21 mouse cellular contexts compared by ENCODE assay signal in genomic region chr9:4300466-4300865, GRCm38 (mm10). TPM values are rescaled to one million over a fixed set of nuclear protein-coding genes. Genes with fewer than 3 reads are reported as not detected.
DNase-seq lines count a peak whose midpoint lies in the region; ATAC-seq and TF ChIP-seq lines count a peak whose summit lies in the region.
"Had no signal": no experiment of that assay in that cellular context is flagged by ENCODE, and none has a peak within 500 bp of the region (broad histone marks: within the 10 kb centered on the region; RNA-seq: fewer than 3 reads in every experiment).

No protein-coding gene starts in this region.

- H3K9me3 ChIP-seq in liver, embryonic 11.5 days (ENCODE audit: control insufficient read depth, low read length), result no peaks in the 10 kb centered on the region
- H3K9me3 ChIP-seq: embryonic facial prominence, embryonic 12.5 days; embryonic facial prominence, embryonic 15.5 days; hindbrain, embryonic 12.5 days; hindbrain, embryonic 15.5 days had no signal

- H3K36me3 ChIP-seq in liver, embryonic 11.5 days (ENCODE audit: control insufficient read depth, insufficient read depth, low read length), result peaks cover 9% of the 10 kb centered on the region
- peaks cover 19% of the 10 kb centered on the region for H3K36me3 ChIP-seq in thymus, adult 2 months (ENCODE audit: control insufficient read depth, insufficient read depth, low read length)

- WGBS in liver, embryonic 11.5 days, result 64% methylated on average over 2 of the region's 2 CpGs
- WGBS in thymus, adult 2 months, result 99% methylated on average over 2 of the region's 2 CpGs

- peak; percentile 10 for DNase-seq in adrenal gland, adult 8-10 months
- DNase-seq in adrenal gland, postnatal 25 days, result no peak
- no peak for DNase-seq in liver, embryonic 11.5 days (ENCODE audit: low spot score)
- no peak for DNase-seq in liver
- DNase-seq in c-Kit-positive CD71-positive TER-119-negative erythroid progenitor cells, embryonic 14.5 days (ENCODE audit: low read depth), result peak; percentile 40
- DNase-seq in thymus, adult 2 months, result no peak
- DNase-seq: cerebellum, adult 2 months; cerebellum, adult 9-11 months; cerebellum, postnatal 25 days; forebrain, postnatal 0 days; gastrocnemius, adult 2 months; gastrocnemius, postnatal 14 days; heart, adult 11 months; kidney, adult 11 months had no signal

- no peaks in the 10 kb centered on the region for H3K27me3 ChIP-seq in liver, embryonic 11.5 days (replicated peaks; ENCODE audit: control insufficient read depth, insufficient read depth, low read length)
- H3K27me3 ChIP-seq in thymus, adult 2 months (ENCODE audit: control insufficient read depth, insufficient read depth, low read length), result no peaks in the 10 kb centered on the region
- H3K27me3 ChIP-seq: embryonic facial prominence, embryonic 12.5 days; embryonic facial prominence, embryonic 15.5 days; hindbrain, embryonic 12.5 days; hindbrain, embryonic 15.5 days had no signal

- ATAC-seq in liver, embryonic 11.5 days (replicated peaks; ENCODE audit: low FRiP score), result 0 out of 2 replicates have a peak, but pooled peaks have one; percentile 39
- ATAC-seq: CD4-positive, CD25-positive, alpha-beta regulatory T cell, adult 4 months; forebrain, embryonic 14.5 days; forebrain, postnatal 0 days had no signal

- no peaks in the 10 kb centered on the region for H3K4me1 ChIP-seq in liver, embryonic 11.5 days (replicated peaks; ENCODE audit: control insufficient read depth, insufficient read depth, low read length)
- H3K4me1 ChIP-seq in thymus, adult 2 months (replicated peaks; ENCODE audit: control insufficient read depth, insufficient read depth, low read length), result no peaks in the 10 kb centered on the region
- H3K4me1 ChIP-seq: embryonic facial prominence, embryonic 12.5 days; embryonic facial prominence, embryonic 15.5 days; hindbrain, embryonic 12.5 days; hindbrain, embryonic 15.5 days had no signal

- H3K9ac ChIP-seq in liver, embryonic 11.5 days (ENCODE audit: low read depth, low read length), result no peak overlapping the region
- H3K9ac ChIP-seq: embryonic facial prominence, embryonic 12.5 days; embryonic facial prominence, embryonic 15.5 days; forebrain, postnatal 0 days; hindbrain, embryonic 12.5 days; hindbrain, embryonic 15.5 days had no signal

- H3K4me3 ChIP-seq in liver, embryonic 11.5 days (ENCODE audit: low read depth, low read length), result no peak overlapping the region
- H3K4me3 ChIP-seq in thymus, adult 2 months (ENCODE audit: control insufficient read depth, insufficient read depth, low read length), result no peak overlapping the region
- H3K4me3 ChIP-seq: embryonic facial prominence, embryonic 12.5 days; embryonic facial prominence, embryonic 15.5 days; gastrocnemius, adult 2 months; hindbrain, embryonic 12.5 days; hindbrain, embryonic 15.5 days had no signal

- no peak overlapping the region for H3K27ac ChIP-seq in liver, embryonic 11.5 days (ENCODE audit: low read depth, low read length)
- H3K27ac ChIP-seq in thymus, adult 2 months (ENCODE audit: control insufficient read depth, insufficient read depth, low read length), result no peak overlapping the region
- H3K27ac ChIP-seq: embryonic facial prominence, embryonic 12.5 days; embryonic facial prominence, embryonic 15.5 days; gastrocnemius, adult 2 months; hindbrain, embryonic 12.5 days; hindbrain, embryonic 15.5 days had no signal

- H3K4me2 ChIP-seq in liver, embryonic 11.5 days, result no peak overlapping the region
- H3K4me2 ChIP-seq: embryonic facial prominence, embryonic 12.5 days; embryonic facial prominence, embryonic 15.5 days; heart, embryonic 11.5 days; hindbrain, embryonic 12.5 days; hindbrain, embryonic 15.5 days had no signal

- no peak for TF ChIP-seq CTCF in thymus, adult 2 months (IDR thresholded peaks at IDR 0.05; ENCODE audit: borderline replicate concordance, control insufficient read depth, extremely low read depth, insufficient read depth, low read length, poor library complexity)

- TF ChIP-seq POLR2A in thymus, adult 2 months (IDR thresholded peaks at IDR 0.05; ENCODE audit: control insufficient read depth, extremely low read depth, insufficient read depth, low read length, poor library complexity), result no peak

RNA-seq across cellular contexts. Expression of gene Aasdhppt, which starts 8.8 kb away (rescaled TPM):
- 10 to 100 TPM; 22.4 to 28.0 (median 25.2) TPM for total RNA-seq in adrenal gland, adult 8-10 months (2022)
- total RNA-seq in adrenal gland, postnatal 25 days (2021), result 20.2 and 23.6 TPM in 2 replicates
- 39.0 and 41.7 TPM in 2 replicates for polyA plus RNA-seq in liver, embryonic 11.5 days (2014; fragmentation: Nextera tagmentation; extraction: Ambion mirVana)
- 2.7 and 3.3 TPM in 2 replicates for polyA plus RNA-seq in thymus, adult 2 months (2012; rRNA removed)

RNA-seq across cellular contexts. Expression of gene Kbtbd3, which starts 9.2 kb away (rescaled TPM):
- 1 to 10 TPM; 3.4 to 4.4 (median 3.8) TPM for total RNA-seq in adrenal gland, adult 8-10 months (2022)
- total RNA-seq in adrenal gland, postnatal 25 days (2021), result 4.8 and 5.3 TPM in 2 replicates
- polyA plus RNA-seq in liver, embryonic 11.5 days (2014; fragmentation: Nextera tagmentation; extraction: Ambion mirVana), result 3.9 and 4.4 TPM in 2 replicates
- 0.27 and 0.35 TPM in 2 replicates for polyA plus RNA-seq in thymus, adult 2 months (2012; rRNA removed)

Comparison
In these comparisons a context has a peak if more than half of its experiments do, and no peak if none do; other contexts are left out.
1. DNase-seq: peak in adrenal gland, adult 8-10 months (single experiment) and c-Kit-positive CD71-positive TER-119-negative erythroid progenitor cells, embryonic 14.5 days (single experiment); none in adrenal gland, postnatal 25 days (single experiment), liver, embryonic 11.5 days (single experiment), liver (single experiment) and thymus, adult 2 months (single experiment).